Mouse (Mus musculus): ENCODE results near the gene Prss36. TPM values are rescaled to one million over a fixed set of nuclear protein-coding genes. Genes with fewer than 3 reads are reported as not detected.

Gene Prss36
- total RNA-seq, 1 experiment from 2014 or later, result 1.2 TPM

Other genes starting within 250 kb of the Prss36 start
- gene Bcl7c, start 237.8 kb downstream of the Prss36 start, total RNA-seq (2017), result 11.6 and 17.4 TPM in 2 replicates
- not detected in 2 replicates for gene Ctf1, start 234.0 kb downstream of the Prss36 start, total RNA-seq (2017)
- gene Ctf2, start 214.6 kb downstream of the Prss36 start, total RNA-seq (2017), result not detected in 2 replicates
- gene Fbxl19, start 202.2 kb downstream of the Prss36 start, total RNA-seq (2017), result 9.0 and 9.2 TPM in 2 replicates
- gene Orai3, start 176.9 kb downstream of the Prss36 start, total RNA-seq (2017), result 35.7 and 42.8 TPM in 2 replicates
- gene Setd1a, start 170.1 kb downstream of the Prss36 start, total RNA-seq (2017), result 14.4 and 16.7 TPM in 2 replicates
- gene Gm49388, start 161.1 kb downstream of the Prss36 start, total RNA-seq (2017), result 3.3 and 3.5 TPM in 2 replicates
- gene Hsd3b7, start 146.1 kb downstream of the Prss36 start, total RNA-seq (2017), result 4.4 and 4.5 TPM in 2 replicates
- gene Stx4a, start 122.4 kb downstream of the Prss36 start, total RNA-seq (2017), result 93.0 and 99.9 TPM in 2 replicates
- not detected in 2 replicates for gene Stx1b, start 122.2 kb downstream of the Prss36 start, total RNA-seq (2017)
- gene Zfp646, start 70.5 kb downstream of the Prss36 start, total RNA-seq (2017), result 93.1 and 93.5 TPM in 2 replicates
- gene Zfp668, start 69.9 kb downstream of the Prss36 start, total RNA-seq (2017), result 6.2 and 12.5 TPM in 2 replicates
- gene Prss53, start 55.8 kb downstream of the Prss36 start, total RNA-seq (2017), result not detected in 2 replicates
- not detected in 2 replicates for gene Gm21974, start 51.3 kb downstream of the Prss36 start, total RNA-seq (2017)
- 4.8 and 8.5 TPM in 2 replicates for gene Vkorc1, start 51.1 kb downstream of the Prss36 start, total RNA-seq (2017)
- gene Bckdk, start 42.6 kb downstream of the Prss36 start, total RNA-seq (2017), result 9.6 and 11.6 TPM in 2 replicates
- gene Kat8, start 34.2 kb downstream of the Prss36 start, total RNA-seq (2017), result 50.2 and 71.2 TPM in 2 replicates
- 0.25 and 1.3 TPM in 2 replicates for gene Prss8, start 16.6 kb downstream of the Prss36 start, total RNA-seq (2017)
- 121 and 134 TPM in 2 replicates for gene Fus, start 20.7 kb upstream of the Prss36 start, total RNA-seq (2017)
- 10.5 and 16.2 TPM in 2 replicates for gene Pycard, start 47.1 kb upstream of the Prss36 start, total RNA-seq (2017)
- gene Trim72, start 57.2 kb upstream of the Prss36 start, total RNA-seq (2017), result 0.70 and 0.86 TPM in 2 replicates
- 339 and 346 TPM in 2 replicates for gene Itgam, start 115.9 kb upstream of the Prss36 start, total RNA-seq (2017)
- gene Gm49368, start 116.0 kb upstream of the Prss36 start, total RNA-seq (2017), result 23.6 and 30.6 TPM in 2 replicates
- gene Itgax, start 182.8 kb upstream of the Prss36 start, total RNA-seq (2017), result 44.3 and 62.5 TPM in 2 replicates
- 0.12 and 1.8 TPM in 2 replicates for gene Itgad, start 207.7 kb upstream of the Prss36 start, total RNA-seq (2017)